Mouse (Mus musculus) small intestine, adult 2 months (tissue): Measurements from ENCODE around the gene Tek.

Experiments
- CTCF ChIP-seq: fragments of 200-500 bp; IDR thresholded peaks from 2 replicates; pipeline ENCODE4 v1.5.1; 2012; ENCODE audit warnings: low read depth, mild to moderate bottlenecking, control low read depth, inconsistent platforms, low read length, moderate library complexity, mixed read lengths; ENCODE audit not compliant: insufficient replicate concordance, insufficient read length; ENCODE audit errors: extremely low read depth
- POLR2A ChIP-seq: fragments of 200-500 bp; IDR thresholded peaks from 2 replicates; pipeline ENCODE4 v1.6.1; 2012; ENCODE audit warnings: low read depth, mild to moderate bottlenecking, control low read depth, inconsistent platforms, low read length, moderate library complexity

DNA sequence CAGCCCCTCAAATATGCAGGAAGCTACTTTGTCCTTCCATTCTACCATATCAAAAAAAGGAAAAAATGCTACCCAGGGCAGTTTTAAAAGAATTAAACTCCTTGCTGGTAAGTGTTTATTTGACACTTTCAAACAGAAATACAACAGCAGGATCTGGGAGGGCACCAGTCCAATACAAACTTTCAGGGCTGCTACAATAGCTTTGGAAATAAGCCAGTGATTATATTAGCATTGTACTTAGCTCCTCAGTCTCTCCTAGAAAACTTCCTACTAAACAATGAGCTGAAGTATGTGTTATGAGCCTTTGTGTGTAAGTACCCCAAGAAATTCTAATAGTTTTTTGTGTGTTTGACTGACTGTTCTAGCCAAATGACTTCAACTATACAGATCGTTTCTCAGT is 87.8 kb downstream of the Tek start:
- TF ChIP-seq CTCF = no peak
- TF ChIP-seq POLR2A = no peak
